Mouse (Mus musculus) yolk sac, embryonic 10.5 days (tissue): ENCODE measurements at regions not wholly inside any gene's neighbourhood (a gene's known extent, or its start where the extent isn't known, plus 50 kb on each side); places are given as distances from the start of the nearest gene placed in this dataset.

Experiments used
- DNase-seq: peaks from one replicate; pipeline ENCODE4 v3.0.0-alpha.2; 2017; ENCODE audit warnings: low spot score

DNA sequence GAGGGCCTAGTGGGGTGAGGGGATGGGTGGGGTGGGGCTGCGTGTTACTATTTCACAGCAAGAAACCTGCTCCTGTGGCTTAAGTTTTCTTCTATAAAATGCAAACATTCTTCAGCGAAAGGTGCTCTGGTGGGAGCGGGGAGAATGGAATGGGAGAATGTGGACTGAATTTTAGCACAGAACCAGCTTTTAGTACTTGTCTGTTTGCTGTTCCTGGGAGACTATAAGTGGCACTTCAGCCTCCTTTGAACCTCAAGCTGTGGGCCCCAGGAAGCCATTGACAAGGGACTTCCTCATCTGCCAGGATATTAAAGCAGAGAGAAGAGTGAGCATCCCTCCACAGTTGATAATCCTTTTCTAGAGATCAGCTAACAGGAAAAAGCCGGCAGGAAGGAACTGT is 580.2 kb downstream of the Zfp706 start:
- no peak for DNase-seq

- DNase-seq = no peak
Observed at GRCm38 (mm10) chr15:36425902-36426301, 581.7 kb downstream of the Zfp706 start.

GRCm38 (mm10) chr15:36424047-36424446 is 583.5 kb downstream of the Zfp706 start:
- DNase-seq = no peak

DNA sequence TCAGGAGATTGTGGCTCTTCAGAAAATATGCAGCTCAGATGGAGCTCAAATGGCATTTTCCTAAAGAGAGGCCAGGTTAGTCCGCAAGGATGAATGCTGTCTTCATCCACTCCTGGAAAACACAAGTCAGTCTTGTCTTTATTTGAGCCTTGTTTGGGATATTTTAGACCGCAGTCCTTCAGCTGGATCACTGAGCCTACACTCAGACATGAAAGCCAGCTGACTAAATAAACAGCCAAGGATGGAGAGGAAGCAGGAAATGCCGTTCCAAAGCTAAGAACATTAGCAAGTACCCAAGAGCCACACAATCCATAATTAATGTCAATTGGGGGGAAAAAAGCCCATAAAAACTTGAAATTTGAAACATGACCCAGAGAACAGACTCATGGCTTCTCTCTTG is 584.8 kb downstream of the Zfp706 start:
- no peak for DNase-seq

- no peak for DNase-seq
Observed at GRCm38 (mm10) chr15:36419943-36420480, 587.6 kb downstream of the Zfp706 start.

DNA sequence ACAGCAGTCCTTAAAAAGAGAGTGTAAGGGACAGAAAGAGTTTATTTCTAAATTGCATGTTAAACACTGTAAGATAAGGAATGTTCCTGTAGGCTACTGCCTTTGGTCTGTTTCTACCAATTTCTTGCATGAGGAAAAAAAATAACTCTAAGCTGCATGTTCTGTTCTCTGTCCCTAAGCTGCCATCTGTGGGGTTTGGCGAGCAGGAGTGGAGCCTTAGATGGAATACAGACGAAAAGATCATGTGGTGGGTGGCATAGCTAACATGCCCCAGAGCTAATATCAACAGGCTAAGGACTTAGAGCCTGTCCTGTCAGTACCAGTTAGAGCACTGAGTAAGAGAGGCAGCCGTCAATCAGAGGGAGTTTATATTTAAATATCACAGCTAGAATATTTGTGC is 590.1 kb downstream of the Zfp706 start:
- no peak for DNase-seq

DNA sequence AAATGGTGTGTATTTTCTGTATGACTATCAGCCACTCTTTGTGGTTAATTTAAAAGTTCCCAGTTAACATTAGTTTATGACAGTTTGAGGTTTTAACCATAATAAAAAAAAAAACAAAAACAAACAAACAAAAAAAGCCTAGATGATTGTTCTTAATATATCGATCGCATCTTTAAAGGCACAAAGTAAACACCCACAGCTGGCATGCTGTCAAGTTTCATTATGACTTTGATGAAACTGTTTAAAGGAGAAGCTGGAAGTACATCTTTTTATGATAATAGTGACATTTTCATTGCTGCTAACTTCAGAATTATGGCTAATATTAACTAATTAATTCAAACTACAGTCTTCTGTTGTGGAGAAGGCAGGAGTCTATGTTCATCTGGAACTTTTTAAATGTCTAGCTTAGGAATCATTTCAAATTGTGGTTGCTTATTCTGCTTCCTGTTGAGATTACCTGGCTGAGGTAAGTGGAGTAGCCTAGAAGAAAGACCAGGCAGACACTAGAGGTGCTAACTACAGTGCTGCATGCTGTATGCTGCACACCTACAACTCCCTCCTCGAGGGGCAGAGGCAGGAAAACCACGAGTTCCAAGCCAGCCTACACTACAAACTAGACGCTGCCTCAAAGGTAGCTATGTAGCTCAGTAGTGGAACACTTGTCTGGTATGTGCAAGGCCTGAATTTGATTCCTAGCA is 591.9 kb downstream of the Zfp706 start:
- no peak for DNase-seq

GRCm38 (mm10) chr15:36412016-36412415 is 595.6 kb downstream of the Zfp706 start:
- DNase-seq = no peak

- DNase-seq = no peak
Observed at GRCm38 (mm10) chr15:36405446-36405845, 602.1 kb downstream of the Zfp706 start.

- no peak for DNase-seq
Observed at GRCm38 (mm10) chr15:36403336-36404119, 604.0 kb downstream of the Zfp706 start.

- no peak for DNase-seq
Observed at GRCm38 (mm10) chr15:36402051-36402450, 605.5 kb downstream of the Zfp706 start.

DNA sequence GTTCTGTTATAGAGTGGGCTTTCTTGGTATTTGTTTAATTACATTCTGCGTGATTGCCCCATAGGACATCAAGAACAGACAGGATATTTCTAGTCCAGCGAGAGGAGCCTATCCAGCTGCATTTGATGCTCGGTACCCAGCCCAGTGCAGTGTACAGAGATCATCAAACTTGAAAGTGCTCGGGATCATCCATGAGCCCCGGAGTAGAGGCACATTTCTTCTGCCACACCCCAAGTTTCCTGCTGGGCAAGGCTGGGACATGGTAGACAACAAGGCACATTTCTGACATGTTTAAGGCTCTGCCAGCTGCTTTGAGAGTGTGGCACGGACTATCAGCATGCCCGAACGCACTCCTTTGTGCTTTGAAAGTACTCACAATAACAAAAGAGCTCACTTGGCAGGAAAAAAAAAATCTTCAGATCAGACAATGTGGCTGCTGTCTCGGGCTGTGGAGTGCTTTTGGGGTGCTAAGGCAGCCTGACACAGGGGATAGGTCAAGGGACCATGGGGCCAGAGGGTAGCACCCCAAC is 607.2 kb downstream of the Zfp706 start:
- no peak for DNase-seq

- DNase-seq = no peak
Observed at GRCm38 (mm10) chr15:36399355-36400012, 608.1 kb downstream of the Zfp706 start.

DNA sequence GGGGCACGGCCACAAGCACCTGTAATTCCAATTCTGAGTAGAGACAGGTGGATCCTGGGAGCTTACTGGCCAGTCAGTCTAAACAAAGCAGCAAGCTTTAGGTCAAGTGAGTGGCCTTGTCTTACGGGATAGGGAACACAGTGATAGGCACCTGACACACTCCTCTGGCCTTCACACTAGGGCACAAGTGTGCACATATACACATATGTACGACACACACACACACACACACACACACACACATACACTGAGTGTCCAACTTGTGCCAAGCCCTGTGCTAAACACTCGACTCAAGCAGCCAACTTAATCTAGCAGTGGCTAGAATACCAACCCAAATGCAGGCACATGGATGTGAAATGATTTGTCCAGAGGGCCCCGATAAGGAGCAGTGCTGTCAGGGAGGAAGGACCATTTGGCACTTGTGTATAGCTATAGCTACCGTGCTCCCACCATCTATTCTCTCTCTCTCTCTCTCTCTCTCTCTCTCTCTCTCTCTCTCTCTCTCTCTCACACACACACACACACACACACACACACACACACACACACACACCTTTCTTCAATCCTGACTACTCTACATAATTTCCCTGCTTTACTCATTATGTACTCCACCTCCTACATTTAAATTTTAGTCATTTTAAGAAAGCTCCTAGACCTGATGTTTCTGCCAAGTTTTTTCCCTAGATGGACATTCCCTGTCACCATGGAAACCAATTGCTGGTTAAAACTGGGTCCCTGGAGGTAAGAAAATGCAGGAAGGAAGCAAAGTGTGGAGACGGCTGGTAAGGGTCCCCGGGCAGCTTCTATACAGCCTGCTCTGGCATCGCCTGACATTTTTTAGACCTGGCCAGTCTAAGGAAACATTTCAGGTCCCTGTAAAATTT is 609.2 kb downstream of the Zfp706 start:
- DNase-seq = no peak

DNA sequence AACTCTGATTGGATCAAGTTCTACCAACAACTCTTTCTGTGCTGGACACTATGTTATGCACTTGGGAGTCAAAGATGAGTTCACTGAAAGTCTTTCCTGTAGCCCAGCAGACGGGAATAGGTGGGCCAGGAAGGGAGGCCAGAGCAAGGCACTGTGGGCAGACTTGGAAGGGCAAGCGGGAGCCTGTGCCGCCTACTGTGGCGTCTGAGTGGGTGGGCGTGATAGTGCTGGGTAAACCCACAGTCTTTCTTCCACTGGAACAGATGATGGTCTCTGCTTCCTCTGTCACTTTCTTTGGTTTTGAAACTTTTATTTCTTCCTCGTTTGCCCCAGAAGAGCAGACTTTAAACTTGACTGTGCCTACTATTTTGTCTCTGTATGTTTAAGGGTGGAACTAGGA is 610.8 kb downstream of the Zfp706 start:
- DNase-seq = no peak

DNA sequence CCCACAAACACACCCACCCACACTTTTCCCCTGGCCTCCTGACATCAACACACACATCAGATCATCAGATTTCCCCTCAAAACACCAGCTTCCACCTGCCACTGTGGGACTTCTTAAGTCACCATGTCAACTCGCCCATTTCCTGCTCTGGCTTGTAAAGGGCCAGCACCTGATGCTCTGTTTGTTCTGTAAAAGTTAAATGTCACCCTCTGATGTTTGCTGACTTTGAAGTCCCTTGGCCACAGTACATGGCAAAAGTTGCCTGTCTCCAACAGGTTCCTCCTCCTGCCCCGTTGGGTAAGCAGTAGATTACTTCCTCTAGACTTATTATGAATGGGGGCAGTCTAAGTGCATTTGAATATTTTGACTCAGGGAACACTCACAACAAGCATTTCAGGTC is 611.3 kb downstream of the Zfp706 start:
- DNase-seq = no peak

DNA sequence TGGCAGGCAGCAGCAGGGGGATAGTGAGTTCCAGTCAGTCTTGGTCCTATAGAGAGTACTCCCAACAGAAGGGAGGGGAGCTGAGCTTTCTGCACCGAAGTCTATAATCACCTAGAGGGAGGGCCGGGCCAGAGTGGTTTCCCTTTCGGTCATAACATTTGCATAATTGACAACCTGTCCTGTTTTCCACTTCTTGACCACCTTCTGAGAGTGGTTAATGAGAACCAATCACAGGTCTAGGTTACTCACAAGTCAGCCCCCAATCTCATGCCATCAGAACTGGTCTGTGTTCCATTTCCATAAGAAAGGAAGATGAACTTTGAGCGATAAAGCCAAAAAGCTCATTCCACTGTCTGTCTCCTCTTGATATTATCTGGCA is 611.9 kb downstream of the Zfp706 start:
- no peak for DNase-seq

GRCm38 (mm10) chr15:36394914-36395671 is 612.5 kb downstream of the Zfp706 start:
- no peak for DNase-seq

DNA sequence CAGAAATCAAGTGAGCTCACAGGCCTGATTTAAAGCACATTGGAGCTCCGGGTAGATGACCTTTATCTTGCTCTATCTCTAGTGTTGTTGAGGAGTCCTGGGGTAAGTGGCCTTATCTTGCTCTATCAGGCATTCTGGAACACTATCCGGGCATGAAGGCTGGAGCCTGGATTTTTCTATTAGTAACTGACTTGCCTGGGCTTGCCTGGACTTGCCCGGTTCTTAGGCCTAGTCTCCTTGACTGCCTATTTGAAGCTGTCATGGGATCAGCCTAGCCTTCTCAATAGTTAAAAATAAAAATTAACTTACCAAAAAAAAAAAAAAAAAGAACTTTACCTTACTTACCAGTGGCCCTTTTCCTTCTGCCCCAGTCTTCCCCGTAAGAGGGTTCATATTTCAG is 617.8 kb downstream of the Zfp706 start:
- DNase-seq = no peak

GRCm38 (mm10) chr15:36381228-36381671 is 626.3 kb downstream of the Zfp706 start:
- peak; percentile 21 for DNase-seq
